Mouse (Mus musculus) limb, embryonic 15.5 days (tissue): ENCODE measurements around the gene Lrmp. TPM values are rescaled to one million over a fixed set of nuclear protein-coding genes. Genes with fewer than 3 reads are reported as not detected.

Source experiments
- ATAC-seq: fragments of 200-750 bp; cut with Nextera tagmentation; 2 replicates; pipeline ENCODE4 v1.8.0; 2017; ENCODE audit warnings: low read depth, moderate TSS enrichment; ENCODE audit not compliant: insufficient number of reproducible peaks, low FRiP score, low TSS enrichment
- H3K27ac ChIP-seq: fragments of 300-500 bp; sonication (generic); 2 replicates; pipeline ENCODE4 v1.5.1; 2015; ENCODE audit warnings: moderate library complexity, mild to moderate bottlenecking, inconsistent platforms
- H3K27me3 ChIP-seq: fragments of 300-500 bp; sonication (generic); 2 replicates; pipeline ENCODE4 v1.6.1; 2015; ENCODE audit warnings: inconsistent platforms
- H3K36me3 ChIP-seq: fragments of 300-500 bp; sonication (generic); 2 replicates; pipeline ENCODE4 v1.6.1; 2015; ENCODE audit warnings: inconsistent platforms
- H3K4me1 ChIP-seq: fragments of 300-500 bp; sonication (generic); 2 replicates; pipeline ENCODE4 v1.6.1; 2015; ENCODE audit warnings: inconsistent platforms
- H3K4me2 ChIP-seq: fragments of 300-500 bp; sonication (generic); 2 replicates; pipeline ENCODE4 v1.6.1; 2015; ENCODE audit warnings: mild to moderate bottlenecking, inconsistent platforms
- H3K4me3 ChIP-seq: fragments of 300-500 bp; sonication (generic); 2 replicates; pipeline ENCODE4 v1.5.1; 2015; ENCODE audit warnings: mild to moderate bottlenecking, inconsistent platforms
- H3K9ac ChIP-seq: fragments of 300-500 bp; sonication (generic); 2 replicates; pipeline ENCODE4 v1.6.1; 2015; ENCODE audit warnings: inconsistent platforms
- H3K9me3 ChIP-seq: fragments of 300-500 bp; sonication (generic); 2 replicates; pipeline ENCODE4 v1.6.1; 2016; ENCODE audit warnings: inconsistent platforms
- WGBS: fragments of 180-500 bp; shearing (Covaris S2); methylation state at CpG from one replicate; pipeline ENCODE4 v1.1.7; 2015; 5-methylcytosine and 5-hydroxymethylcytosine counted together
- polyA plus RNA-seq: library from polyadenylated mRNA; unstranded; fragments of >200 nt; fragmentation: Nextera tagmentation; extraction: Ambion mirVana; gene quantifications from 2 replicates; pipeline ENCODE4 v1.2.1, GENCODE M21; 2015

The Lrmp gene
- polyA plus RNA-seq, 1 experiment from 2014 or later: 6.7 TPM

- Histone ChIP-seq H3K4me2 (no peak overlapping the region), H3K27me3 (no peaks in the 10 kb centered on the region), H3K4me1 (0 out of 2 replicates have a peak, but pooled peaks cover 6% of the 10 kb centered on the region), H3K36me3 (no peaks in the 10 kb centered on the region), H3K27ac (no peak overlapping the region), H3K9ac (no peak overlapping the region), H3K9me3 (no peaks in the 10 kb centered on the region), H3K4me3 (no peak overlapping the region)
- ATAC-seq: no peak
- 91% methylated on average over 5 of the region's 6 CpGs for WGBS
Observed at GRCm38 (mm10) chr6:145106163-145106842, 9.2 kb upstream of the Lrmp start.

GRCm38 (mm10) chr6:145110786-145111185 is 4.7 kb upstream of the Lrmp start:
- no peak for ATAC-seq
- Histone ChIP-seq H3K9ac (no peak overlapping the region), H3K4me3 (no peak overlapping the region), H3K4me1 (no peaks in the 10 kb centered on the region), H3K9me3 (no peaks in the 10 kb centered on the region), H3K4me2 (no peak overlapping the region), H3K27ac (no peak overlapping the region), H3K27me3 (no peaks in the 10 kb centered on the region), H3K36me3 (no peaks in the 10 kb centered on the region)
- 83% methylated on average over 4 of the region's 4 CpGs for WGBS

GRCm38 (mm10) chr6:145112865-145113264 is 2.6 kb upstream of the Lrmp start:
- Histone ChIP-seq H3K4me1 (peaks cover 4% of the 10 kb centered on the region; the same call in 1 of the 2 replicates), H3K9ac (no peak overlapping the region), H3K27ac (no peak overlapping the region), H3K27me3 (no peaks in the 10 kb centered on the region), H3K4me3 (no peak overlapping the region), H3K4me2 (no peak overlapping the region), H3K9me3 (no peaks in the 10 kb centered on the region), H3K36me3 (no peaks in the 10 kb centered on the region)
- 56% methylated on average over 6 of the region's 6 CpGs for WGBS
- ATAC-seq: no peak

GRCm38 (mm10) chr6:145114561-145114960 is 892 bp upstream of the Lrmp start:
- no peak overlapping the region for H3K4me2 ChIP-seq
- ATAC-seq: no peak

GRCm38 (mm10) chr6:145116098-145116672 is 732 bp downstream of the Lrmp start:
- Histone ChIP-seq H3K4me2 (no peak overlapping the region), H3K36me3 (no peaks in the 10 kb centered on the region), H3K9ac (no peak overlapping the region), H3K4me1 (peaks cover 4% of the 10 kb centered on the region; the same call in 1 of the 2 replicates), H3K4me3 (no peak overlapping the region), H3K27ac (no peak overlapping the region), H3K9me3 (no peaks in the 10 kb centered on the region), H3K27me3 (no peaks in the 10 kb centered on the region)
- no peak for ATAC-seq
- 18% methylated on average over 4 of the region's 4 CpGs for WGBS

More at GRCm38 (mm10) chr6:145114561-145114960, 892 bp upstream of the Lrmp start:
- H3K9me3 ChIP-seq: no peaks in the 10 kb centered on the region
- no peaks in the 10 kb centered on the region for H3K36me3 ChIP-seq
- H3K9ac ChIP-seq: no peak overlapping the region
- peaks cover 4% of the 10 kb centered on the region; the same call in 1 of the 2 replicates for H3K4me1 ChIP-seq
- H3K27me3 ChIP-seq: no peaks in the 10 kb centered on the region
- H3K27ac ChIP-seq: no peak overlapping the region
- WGBS: 83% methylated on average over 2 of the region's 2 CpGs
- no peak overlapping the region for H3K4me3 ChIP-seq

- H3K4me3 ChIP-seq: no peak overlapping the region
- H3K36me3 ChIP-seq: no peaks in the 10 kb centered on the region
- no peak overlapping the region for H3K27ac ChIP-seq
- no peak overlapping the region for H3K4me2 ChIP-seq
- 62% methylated on average over 2 of the region's 2 CpGs for WGBS
- no peaks in the 10 kb centered on the region for H3K27me3 ChIP-seq
- no peaks in the 10 kb centered on the region for H3K9me3 ChIP-seq
- no peak for ATAC-seq
- H3K9ac ChIP-seq: no peak overlapping the region
- peaks cover 11% of the 10 kb centered on the region; the same call in 1 of the 2 replicates for H3K4me1 ChIP-seq
Observed at GRCm38 (mm10) chr6:145120086-145120485, 4.6 kb downstream of the Lrmp start.

GRCm38 (mm10) chr6:145120787-145121589 is 5.5 kb downstream of the Lrmp start:
- Histone ChIP-seq H3K9ac (no peak overlapping the region), H3K27me3 (no peaks in the 10 kb centered on the region), H3K4me1 (peaks cover 10% of the 10 kb centered on the region; the same call in 1 of the 2 replicates), H3K36me3 (no peaks in the 10 kb centered on the region), H3K27ac (no peak overlapping the region), H3K4me3 (no peak overlapping the region), H3K4me2 (no peak overlapping the region), H3K9me3 (no peaks in the 10 kb centered on the region)
- ATAC-seq: no peak
- WGBS: 54% methylated on average over 18 of the region's 18 CpGs

GRCm38 (mm10) chr6:145121590-145122420 is 6.4 kb downstream of the Lrmp start:
- peaks cover 7% of the 10 kb centered on the region; the same call in 1 of the 2 replicates for H3K4me1 ChIP-seq
- no peaks in the 10 kb centered on the region for H3K36me3 ChIP-seq
- H3K27ac ChIP-seq: peak overlapping the region; percentile 17; the same call in 1 of the 2 replicates
- no peak for ATAC-seq
- H3K9ac ChIP-seq: no peak overlapping the region
- no peak overlapping the region for H3K4me2 ChIP-seq
- 62% methylated on average over 21 of the region's 21 CpGs for WGBS
- H3K27me3 ChIP-seq: no peaks in the 10 kb centered on the region
- no peaks in the 10 kb centered on the region for H3K9me3 ChIP-seq
- H3K4me3 ChIP-seq: peak overlapping the region; percentile 8; the same call in 1 of the 2 replicates

- H3K27me3 ChIP-seq: no peaks in the 10 kb centered on the region
- peaks cover 7% of the 10 kb centered on the region; the same call in 1 of the 2 replicates for H3K4me1 ChIP-seq
- H3K9me3 ChIP-seq: no peaks in the 10 kb centered on the region
- no peak overlapping the region for H3K27ac ChIP-seq
- H3K4me2 ChIP-seq: no peak overlapping the region
- H3K4me3 ChIP-seq: no peak overlapping the region
- no peak for ATAC-seq
- no peaks in the 10 kb centered on the region for H3K36me3 ChIP-seq
- 33% methylated on average over 8 of the region's 8 CpGs for WGBS
- H3K9ac ChIP-seq: no peak overlapping the region
Observed at GRCm38 (mm10) chr6:145122423-145123059, 7.1 kb downstream of the Lrmp start.

GRCm38 (mm10) chr6:145123136-145124060 is 7.9 kb downstream of the Lrmp start:
- H3K9ac ChIP-seq: no peak overlapping the region
- H3K36me3 ChIP-seq: no peaks in the 10 kb centered on the region
- no peak overlapping the region for H3K4me2 ChIP-seq
- no peaks in the 10 kb centered on the region for H3K9me3 ChIP-seq
- no peak overlapping the region for H3K4me3 ChIP-seq
- peaks cover 7% of the 10 kb centered on the region; the same call in 1 of the 2 replicates for H3K4me1 ChIP-seq
- H3K27me3 ChIP-seq: no peaks in the 10 kb centered on the region
- H3K27ac ChIP-seq: no peak overlapping the region
- no peak for ATAC-seq
- 75% methylated on average over 11 of the region's 11 CpGs for WGBS
